Mouse (Mus musculus): ENCODE results near the gene Nckap5. TPM values are rescaled to one million over a fixed set of nuclear protein-coding genes. Genes with fewer than 3 reads are reported as not detected.
"Not testable (repeated sequence)": the region's sequence is repeated elsewhere in the genome, so short reads cannot be mapped to it uniquely, and the experiment has no call there.

Gene Nckap5
- polyA plus RNA-seq, 1 experiment from 2014 or later: 8.8 TPM

GRCm38 (mm10) chr1:126152217-126152616 lies 678.4 kb downstream of the Nckap5 start:
- no peaks in the 10 kb centered on the region for H3K9me3 ChIP-seq (replicated peaks)
- ATAC-seq (replicated peaks; ENCODE audit: insufficient number of reproducible peaks, insufficient read depth, low FRiP score, low read depth): no peak

GRCm38 (mm10) chr1:126149966-126150365 lies 680.6 kb downstream of the Nckap5 start:
- Histone ChIP-seq H3K4me3 (no peak overlapping the region), H3K27ac (no peak overlapping the region), H3K27me3 (no peaks in the 10 kb centered on the region)

More at GRCm38 (mm10) chr1:126152217-126152616, 678.4 kb downstream of the Nckap5 start:
- H3K4me3 ChIP-seq: no peak overlapping the region
- H3K4me2 ChIP-seq: no peak overlapping the region
- no peak overlapping the region for H3K9ac ChIP-seq
- H3K36me3 ChIP-seq: no peaks in the 10 kb centered on the region
- peaks cover 8% of the 10 kb centered on the region; the same call in 1 of the 2 replicates for H3K4me1 ChIP-seq (replicated peaks)
- no peak overlapping the region for H3K27ac ChIP-seq
- 63% methylated on average over 6 of the region's 6 CpGs for WGBS
- no peaks in the 10 kb centered on the region for H3K27me3 ChIP-seq

GRCm38 (mm10) chr1:126135717-126136116 lies 694.9 kb downstream of the Nckap5 start:
- Histone ChIP-seq H3K9me3 (replicated peaks) (no peaks in the 10 kb centered on the region), H3K9ac (no peak overlapping the region), H3K4me1 (replicated peaks) (no peaks in the 10 kb centered on the region), H3K4me2 (no peak overlapping the region), H3K27ac (no peak overlapping the region), H3K4me3 (no peak overlapping the region), H3K36me3 (no peaks in the 10 kb centered on the region), H3K27me3 (no peaks in the 10 kb centered on the region)
- no peak for ATAC-seq (replicated peaks; ENCODE audit: insufficient number of reproducible peaks, insufficient read depth, low FRiP score, low read depth)
- 76% methylated on average over 3 of the region's 3 CpGs for WGBS

More at GRCm38 (mm10) chr1:126149966-126150365, 680.6 kb downstream of the Nckap5 start:
- no peaks in the 10 kb centered on the region for H3K9me3 ChIP-seq (replicated peaks)
- H3K9ac ChIP-seq: no peak overlapping the region
- H3K36me3 ChIP-seq: no peaks in the 10 kb centered on the region
- H3K4me1 ChIP-seq (replicated peaks): peaks cover 8% of the 10 kb centered on the region; the same call in 1 of the 2 replicates
- H3K4me2 ChIP-seq: no peak overlapping the region
- ATAC-seq (replicated peaks; ENCODE audit: insufficient number of reproducible peaks, insufficient read depth, low FRiP score, low read depth): no peak

- WGBS: 72% methylated on average over 2 of the region's 2 CpGs
- Histone ChIP-seq H3K27ac (no peak overlapping the region), H3K4me3 (no peak overlapping the region), H3K9ac (no peak overlapping the region), H3K27me3 (no peaks in the 10 kb centered on the region), H3K4me2 (no peak overlapping the region), H3K9me3 (replicated peaks) (no peaks in the 10 kb centered on the region), H3K4me1 (replicated peaks) (no peaks in the 10 kb centered on the region), H3K36me3 (no peaks in the 10 kb centered on the region)
- ATAC-seq (replicated peaks; ENCODE audit: insufficient number of reproducible peaks, insufficient read depth, low FRiP score, low read depth): no peak
Measured at GRCm38 (mm10) chr1:126132316-126132715, 698.3 kb downstream of the Nckap5 start.

GRCm38 (mm10) chr1:126129129-126129528 lies 701.5 kb downstream of the Nckap5 start:
- H3K4me3 ChIP-seq: no peak overlapping the region
- ATAC-seq (replicated peaks; ENCODE audit: insufficient number of reproducible peaks, insufficient read depth, low FRiP score, low read depth): no peak
- H3K9me3 ChIP-seq (replicated peaks): no peaks in the 10 kb centered on the region
- no peak overlapping the region for H3K4me2 ChIP-seq
- no peaks in the 10 kb centered on the region for H3K4me1 ChIP-seq (replicated peaks)
- no peaks in the 10 kb centered on the region for H3K36me3 ChIP-seq
- no peak overlapping the region for H3K27ac ChIP-seq
- no peak overlapping the region for H3K9ac ChIP-seq
- H3K27me3 ChIP-seq: no peaks in the 10 kb centered on the region
- WGBS: 41% methylated on average over 1 of the region's 1 CpGs

GRCm38 (mm10) chr1:126123111-126123510 lies 707.5 kb downstream of the Nckap5 start:
- Histone ChIP-seq H3K4me1 (replicated peaks) (no peaks in the 10 kb centered on the region), H3K4me2 (no peak overlapping the region), H3K9me3 (replicated peaks) (no peaks in the 10 kb centered on the region), H3K9ac (no peak overlapping the region), H3K27me3 (no peaks in the 10 kb centered on the region), H3K36me3 (no peaks in the 10 kb centered on the region), H3K27ac (no peak overlapping the region), H3K4me3 (no peak overlapping the region)
- WGBS: 62% methylated on average over 5 of the region's 5 CpGs
- no peak for ATAC-seq (replicated peaks; ENCODE audit: insufficient number of reproducible peaks, insufficient read depth, low FRiP score, low read depth)

GRCm38 (mm10) chr1:126120506-126120905 lies 710.1 kb downstream of the Nckap5 start:
- H3K4me1 ChIP-seq (replicated peaks): no peaks in the 10 kb centered on the region
- no peaks in the 10 kb centered on the region for H3K9me3 ChIP-seq (replicated peaks)
- ATAC-seq (replicated peaks; ENCODE audit: insufficient number of reproducible peaks, insufficient read depth, low FRiP score, low read depth): no peak
- no peaks in the 10 kb centered on the region for H3K36me3 ChIP-seq
- no peaks in the 10 kb centered on the region for H3K27me3 ChIP-seq
- no peak overlapping the region for H3K4me3 ChIP-seq
- no peak overlapping the region for H3K27ac ChIP-seq
- H3K4me2 ChIP-seq: no peak overlapping the region
- WGBS: 66% methylated on average over 8 of the region's 8 CpGs
- no peak overlapping the region for H3K9ac ChIP-seq

GRCm38 (mm10) chr1:126116034-126116433 lies 714.6 kb downstream of the Nckap5 start:
- ATAC-seq (replicated peaks; ENCODE audit: insufficient number of reproducible peaks, insufficient read depth, low FRiP score, low read depth): no peak
- H3K9me3 ChIP-seq (replicated peaks): no peaks in the 10 kb centered on the region
- no peak overlapping the region for H3K4me3 ChIP-seq
- WGBS: 71% methylated on average over 3 of the region's 3 CpGs
- no peaks in the 10 kb centered on the region for H3K4me1 ChIP-seq (replicated peaks)
- no peak overlapping the region for H3K27ac ChIP-seq
- H3K27me3 ChIP-seq: no peaks in the 10 kb centered on the region
- no peak overlapping the region for H3K4me2 ChIP-seq
- H3K36me3 ChIP-seq: no peaks in the 10 kb centered on the region
- no peak overlapping the region for H3K9ac ChIP-seq

GRCm38 (mm10) chr1:126105673-126106256 lies 724.8 kb downstream of the Nckap5 start:
- no peaks in the 10 kb centered on the region for H3K36me3 ChIP-seq
- H3K4me2 ChIP-seq: no peak overlapping the region
- WGBS: 87% methylated on average over 3 of the region's 3 CpGs
- no peak overlapping the region for H3K27ac ChIP-seq
- no peak for ATAC-seq (replicated peaks; ENCODE audit: insufficient number of reproducible peaks, insufficient read depth, low FRiP score, low read depth)
- H3K9me3 ChIP-seq (replicated peaks): no peaks in the 10 kb centered on the region
- no peaks in the 10 kb centered on the region for H3K27me3 ChIP-seq
- H3K9ac ChIP-seq: no peak overlapping the region
- no peaks in the 10 kb centered on the region for H3K4me1 ChIP-seq (replicated peaks)
- no peak overlapping the region for H3K4me3 ChIP-seq

GRCm38 (mm10) chr1:126094346-126094745 lies 736.3 kb downstream of the Nckap5 start:
- Histone ChIP-seq H3K9ac (no peak overlapping the region), H3K4me3 (no peak overlapping the region), H3K4me2 (no peak overlapping the region), H3K9me3 (replicated peaks) (no peaks in the 10 kb centered on the region), H3K4me1 (replicated peaks) (0 out of 2 replicates have a peak, but pooled peaks cover 4% of the 10 kb centered on the region), H3K36me3 (no peaks in the 10 kb centered on the region), H3K27me3 (no peaks in the 10 kb centered on the region), H3K27ac (no peak overlapping the region)
- no peak for ATAC-seq (replicated peaks; ENCODE audit: insufficient number of reproducible peaks, insufficient read depth, low FRiP score, low read depth)
- 60% methylated on average over 4 of the region's 4 CpGs for WGBS

- H3K27ac ChIP-seq; H3K4me3 ChIP-seq; H3K4me1 ChIP-seq (replicated peaks); ATAC-seq (replicated peaks; ENCODE audit: insufficient number of reproducible peaks, insufficient read depth, low FRiP score, low read depth); H3K27me3 ChIP-seq; H3K4me2 ChIP-seq; H3K36me3 ChIP-seq; H3K9me3 ChIP-seq (replicated peaks); H3K9ac ChIP-seq: not testable (repeated sequence)
- 95% methylated on average over 2 of the region's 2 CpGs for WGBS
Measured at GRCm38 (mm10) chr1:126091979-126092378, 738.6 kb downstream of the Nckap5 start.

- Histone ChIP-seq H3K27me3 (no peaks in the 10 kb centered on the region), H3K4me2 (no peak overlapping the region), H3K9me3 (replicated peaks) (no peaks in the 10 kb centered on the region), H3K4me3 (no peak overlapping the region), H3K4me1 (replicated peaks) (no peaks in the 10 kb centered on the region), H3K27ac (no peak overlapping the region), H3K9ac (no peak overlapping the region), H3K36me3 (no peaks in the 10 kb centered on the region)
- WGBS: 88% methylated on average over 7 of the region's 7 CpGs
- ATAC-seq (replicated peaks; ENCODE audit: insufficient number of reproducible peaks, insufficient read depth, low FRiP score, low read depth): no peak
Measured at GRCm38 (mm10) chr1:126087181-126087580, 743.4 kb downstream of the Nckap5 start.

Measured in heart, embryonic 15.5 days (tissue).